Mouse (Mus musculus) megakaryocyte, embryonic 14.5 days (primary cell): ENCODE measurements around the gene Vrtn.

ENCODE experiments used
- FLI1 ChIP-seq: IDR thresholded peaks from 2 replicates; pipeline ENCODE4 v1.6.1; 2012; ENCODE audit warnings: low read length, inconsistent platforms, mixed read lengths
- GATA1 ChIP-seq: IDR thresholded peaks from 3 replicates; pipeline ENCODE4 v1.6.1; 2012; ENCODE audit warnings: mixed read lengths, low read length, inconsistent platforms, borderline replicate concordance

GRCm38 (mm10) chr12:84617663-84618062 lies 23.2 kb upstream of the Vrtn start:
- TF ChIP-seq GATA1 (no peak), FLI1 (no peak)
